Mouse (Mus musculus): ENCODE results near the gene 4930442H23Rik. TPM values are rescaled to one million over a fixed set of nuclear protein-coding genes. Genes with fewer than 3 reads are reported as not detected.

Gene 4930442H23Rik
- polyA plus RNA-seq, 1 experiment, result not detected

GRCm38 (mm10) chr10:81140717-81141454 is 42.8 kb downstream of the 4930442H23Rik start:
- H3K4me3 ChIP-seq (ENCODE audit: insufficient read depth, low read length), result peak overlapping the region; percentile 14; the same call in 1 of the 2 replicates
- H3K27ac ChIP-seq (ENCODE audit: insufficient read depth, low read length), result no peak overlapping the region
- peaks cover 9% of the 10 kb centered on the region for H3K4me1 ChIP-seq (ENCODE audit: control insufficient read depth, insufficient read depth, low read length)
- TF ChIP-seq POLR2A (IDR thresholded peaks at IDR 0.05; ENCODE audit: extremely low read depth, insufficient read depth, low read length) (no peak), CTCF (IDR thresholded peaks at IDR 0.05; ENCODE audit: extremely low read depth, insufficient read depth, low read length) (no peak)

DNA sequence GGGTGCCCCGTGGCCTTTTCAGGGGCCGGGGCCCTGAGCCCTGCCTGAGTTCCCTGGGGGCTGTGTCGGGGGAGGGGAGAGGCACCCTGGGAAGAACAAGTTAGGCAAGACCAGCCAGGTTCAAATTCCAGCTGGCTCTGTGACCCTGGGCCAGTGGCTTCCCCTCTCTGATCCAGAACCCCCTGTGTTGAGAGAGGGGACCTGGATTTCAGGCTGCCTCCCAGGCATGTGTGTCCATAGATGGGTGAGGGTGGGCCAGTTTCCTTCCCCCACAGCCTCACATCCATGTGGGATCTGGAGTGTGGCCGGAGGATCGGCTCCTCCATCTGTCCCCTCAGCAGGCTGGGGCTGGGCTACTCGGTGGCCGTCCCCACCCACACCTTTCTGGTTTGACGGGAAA is 43.6 kb downstream of the 4930442H23Rik start:
- TF ChIP-seq CTCF (IDR thresholded peaks at IDR 0.05; ENCODE audit: extremely low read depth, insufficient read depth, low read length) (no peak), POLR2A (IDR thresholded peaks at IDR 0.05; ENCODE audit: extremely low read depth, insufficient read depth, low read length) (no peak)
- H3K4me1 ChIP-seq (ENCODE audit: control insufficient read depth, insufficient read depth, low read length), result peaks cover 7% of the 10 kb centered on the region
- H3K27ac ChIP-seq (ENCODE audit: insufficient read depth, low read length), result no peak overlapping the region; the same call in 1 of the 2 replicates
- H3K4me3 ChIP-seq (ENCODE audit: insufficient read depth, low read length), result peak overlapping the region; percentile 93; the same call in 1 of the 2 replicates

DNA sequence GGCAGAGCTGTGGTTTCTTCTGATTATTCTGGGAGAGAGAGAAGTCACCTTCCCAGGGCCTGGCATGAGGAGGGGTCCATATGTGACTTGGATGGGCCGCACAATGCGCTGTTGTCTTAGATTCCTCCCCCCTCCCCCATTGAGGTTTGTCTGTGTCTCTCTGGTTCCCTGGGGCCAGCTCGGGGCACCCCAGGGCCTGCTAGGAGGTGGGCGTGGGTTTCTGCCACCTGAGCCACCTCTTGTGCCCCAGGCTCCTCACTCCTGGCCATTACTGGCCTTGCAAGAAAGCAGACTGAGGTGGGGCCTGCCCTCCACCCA is 44.2 kb downstream of the 4930442H23Rik start:
- TF ChIP-seq POLR2A (IDR thresholded peaks at IDR 0.05; ENCODE audit: extremely low read depth, insufficient read depth, low read length) (no peak), CTCF (IDR thresholded peaks at IDR 0.05; ENCODE audit: extremely low read depth, insufficient read depth, low read length) (no peak)
- Histone ChIP-seq H3K27ac (ENCODE audit: insufficient read depth, low read length) (no peak overlapping the region), H3K4me1 (ENCODE audit: control insufficient read depth, insufficient read depth, low read length) (peaks cover 7% of the 10 kb centered on the region), H3K4me3 (ENCODE audit: insufficient read depth, low read length) (peak overlapping the region; percentile 93; the same call in 1 of the 2 replicates)

- H3K4me3 ChIP-seq (ENCODE audit: insufficient read depth, low read length), result peak overlapping the region; percentile 93
- peaks cover 7% of the 10 kb centered on the region for H3K4me1 ChIP-seq (ENCODE audit: control insufficient read depth, insufficient read depth, low read length)
- H3K27ac ChIP-seq (ENCODE audit: insufficient read depth, low read length), result 0 out of 2 replicates have a peak overlapping the region, but pooled peaks have one; percentile 68
- TF ChIP-seq CTCF (IDR thresholded peaks at IDR 0.05; ENCODE audit: extremely low read depth, insufficient read depth, low read length), result no peak
- TF ChIP-seq POLR2A (IDR thresholded peaks at IDR 0.05; ENCODE audit: extremely low read depth, insufficient read depth, low read length), result no peak
These were observed 44.7 kb downstream of the 4930442H23Rik start for GRCm38 (mm10) chr10:81138821-81139528.

- peaks cover 7% of the 10 kb centered on the region for H3K4me1 ChIP-seq (ENCODE audit: control insufficient read depth, insufficient read depth, low read length)
- TF ChIP-seq POLR2A (IDR thresholded peaks at IDR 0.05; ENCODE audit: extremely low read depth, insufficient read depth, low read length), result no peak
- no peak for TF ChIP-seq CTCF (IDR thresholded peaks at IDR 0.05; ENCODE audit: extremely low read depth, insufficient read depth, low read length)
- H3K27ac ChIP-seq (ENCODE audit: insufficient read depth, low read length), result peak overlapping the region; percentile 93
- peak overlapping the region; percentile 93 for H3K4me3 ChIP-seq (ENCODE audit: insufficient read depth, low read length)
These were observed 45.4 kb downstream of the 4930442H23Rik start for GRCm38 (mm10) chr10:81138131-81138782.

- TF ChIP-seq CTCF (IDR thresholded peaks at IDR 0.05; ENCODE audit: extremely low read depth, insufficient read depth, low read length) (no peak), POLR2A (IDR thresholded peaks at IDR 0.05; ENCODE audit: extremely low read depth, insufficient read depth, low read length) (peak; percentile 21; the same call in 1 of the 2 replicates)
- Histone ChIP-seq H3K4me1 (ENCODE audit: control insufficient read depth, insufficient read depth, low read length) (peaks cover 6% of the 10 kb centered on the region), H3K4me3 (ENCODE audit: insufficient read depth, low read length) (peak overlapping the region; percentile 97), H3K27ac (ENCODE audit: insufficient read depth, low read length) (peak overlapping the region; percentile 93)
These were observed 46.2 kb downstream of the 4930442H23Rik start for GRCm38 (mm10) chr10:81137252-81138130.

DNA sequence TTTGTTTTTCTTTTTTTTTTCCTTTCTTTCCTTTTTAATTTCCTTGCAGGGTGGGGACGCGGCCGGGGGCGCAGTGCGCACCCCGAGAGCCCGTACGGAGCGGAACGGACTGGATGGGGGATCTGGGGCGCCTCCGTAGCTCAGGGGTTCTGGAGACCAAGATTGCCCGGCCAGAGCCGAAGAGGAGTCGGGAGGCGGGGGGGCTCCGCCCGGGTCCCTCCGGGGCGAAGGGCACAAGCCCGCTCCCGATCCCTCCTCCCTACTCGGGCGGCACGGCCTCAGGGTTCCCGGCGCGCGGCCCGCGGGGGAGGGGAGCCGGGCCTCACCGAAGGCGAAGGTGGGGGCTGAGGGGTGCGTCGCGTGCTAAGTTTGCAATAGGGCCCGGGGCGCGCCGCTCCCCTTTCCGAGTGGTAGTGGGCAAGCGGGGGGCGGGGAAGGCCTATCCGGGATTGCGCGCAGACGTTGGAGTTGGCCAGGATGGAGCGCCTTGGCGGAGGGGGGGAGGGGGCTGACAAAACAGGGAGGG is 46.9 kb downstream of the 4930442H23Rik start:
- peaks cover 6% of the 10 kb centered on the region for H3K4me1 ChIP-seq (ENCODE audit: control insufficient read depth, insufficient read depth, low read length)
- TF ChIP-seq POLR2A (IDR thresholded peaks at IDR 0.05; ENCODE audit: extremely low read depth, insufficient read depth, low read length) (no peak), CTCF (IDR thresholded peaks at IDR 0.05; ENCODE audit: extremely low read depth, insufficient read depth, low read length) (no peak)

GRCm38 (mm10) chr10:81135831-81136705 is 47.6 kb downstream of the 4930442H23Rik start:
- H3K27ac ChIP-seq (ENCODE audit: insufficient read depth, low read length), result peak overlapping the region; percentile 98
- TF ChIP-seq POLR2A (IDR thresholded peaks at IDR 0.05; ENCODE audit: extremely low read depth, insufficient read depth, low read length), result peak; percentile 43; the same call in 1 of the 2 replicates
- TF ChIP-seq CTCF (IDR thresholded peaks at IDR 0.05; ENCODE audit: extremely low read depth, insufficient read depth, low read length), result no peak

More for the DNA sequence above, 46.9 kb downstream of the 4930442H23Rik start:
- peak overlapping the region; percentile 98 for H3K27ac ChIP-seq (ENCODE audit: insufficient read depth, low read length)
- peak overlapping the region; percentile 97 for H3K4me3 ChIP-seq (ENCODE audit: insufficient read depth, low read length)

More at GRCm38 (mm10) chr10:81135831-81136705, 47.6 kb downstream of the 4930442H23Rik start:
- Histone ChIP-seq H3K4me1 (ENCODE audit: control insufficient read depth, insufficient read depth, low read length) (peaks cover 6% of the 10 kb centered on the region), H3K4me3 (ENCODE audit: insufficient read depth, low read length) (peak overlapping the region; percentile 97)

Measured in cortical plate, adult 2 months (tissue).